Comparison of ENCODE assay signal across 9 mouse cellular contexts in genomic region chr9:44875476-44875875, GRCm38 (mm10). TPM values are rescaled to one million over a fixed set of nuclear protein-coding genes. Genes with fewer than 3 reads are reported as not detected.
DNase-seq lines count a peak whose midpoint lies in the region; ATAC-seq and TF ChIP-seq lines count a peak whose summit lies in the region.
"Had no signal": no experiment of that assay in that cellular context is flagged by ENCODE, and none has a peak within 500 bp of the region (broad histone marks: within the 10 kb centered on the region; RNA-seq: fewer than 3 reads in every experiment).

No protein-coding gene starts in this region.

- 40% methylated on average over 7 of the region's 7 CpGs for WGBS in heart, postnatal 0 days

- H3K9me3 ChIP-seq in heart, postnatal 0 days (replicated peaks; ENCODE audit: control insufficient read depth, low read length) = no peaks in the 10 kb centered on the region
- H3K9me3 ChIP-seq: limb, embryonic 15.5 days had no signal

- TF ChIP-seq EP300 in heart, postnatal 0 days (IDR thresholded peaks at IDR 0.05; ENCODE audit: low read depth) = no peak

- H3K4me2 ChIP-seq in heart, postnatal 0 days (ENCODE audit: low read depth, low read length) = 0 out of 2 replicates have a peak overlapping the region, but pooled peaks have one; percentile 16
- H3K4me2 ChIP-seq: limb, embryonic 15.5 days had no signal

- H3K27me3 ChIP-seq in heart, postnatal 0 days (ENCODE audit: control insufficient read depth, insufficient read depth, low read length) = no peaks in the 10 kb centered on the region
- H3K27me3 ChIP-seq: limb, embryonic 15.5 days had no signal

- peak overlapping the region; percentile 16 for H3K4me3 ChIP-seq in gastrocnemius, adult 2 months
- H3K4me3 ChIP-seq in heart, postnatal 0 days (ENCODE audit: low read depth, low read length) = no peak overlapping the region
- H3K4me3 ChIP-seq: limb, embryonic 15.5 days had no signal

- peak overlapping the region; percentile 80 for H3K27ac ChIP-seq in gastrocnemius, adult 2 months
- peak overlapping the region; percentile 59 for H3K27ac ChIP-seq in heart, postnatal 0 days (ENCODE audit: low read depth)
- H3K27ac ChIP-seq: limb, embryonic 15.5 days had no signal

- H3K4me1 ChIP-seq in heart, postnatal 0 days (ENCODE audit: control insufficient read depth, insufficient read depth) = peaks cover 56% of the 10 kb centered on the region

- ATAC-seq in heart, postnatal 0 days (ENCODE audit: insufficient read depth, low read depth) = peak; percentile 64
- ATAC-seq in inflammation-experienced regulatory T-cells, adult 6 months = no peak

- no peak overlapping the region for H3K9ac ChIP-seq in heart, postnatal 0 days (replicated peaks; ENCODE audit: low read depth, low read length)
- H3K9ac ChIP-seq: limb, embryonic 15.5 days had no signal

- intact Hi-C loops in gastrocnemius, adult 2 months (cut with DNase I) = no loop called here

- DNase-seq in gastrocnemius, adult 2 months = peak; percentile 70
- DNase-seq in gastrocnemius, postnatal 25 days = no peak
- peak; percentile 21 for DNase-seq in ovary, adult 18-20 months (ENCODE audit: low spot score)
- DNase-seq in ovary, postnatal 10 days (ENCODE audit: low spot score) = no peak
- no peak for DNase-seq in heart, postnatal 0 days (ENCODE audit: low spot score)
- peak; percentile 12 for DNase-seq in ovary, postnatal 14 days (ENCODE audit: low spot score)
- DNase-seq in lung, adult 18-20 months = no peak

- no peak for TF ChIP-seq CTCF in gastrocnemius, adult 2 months (IDR thresholded peaks at IDR 0.05)
- TF ChIP-seq CTCF in heart, postnatal 0 days (IDR thresholded peaks at IDR 0.05; ENCODE audit: low read depth) = no peak

- H3K36me3 ChIP-seq in heart, postnatal 0 days (replicated peaks; ENCODE audit: control insufficient read depth, insufficient read depth, low read length) = no peaks in the 10 kb centered on the region
- H3K36me3 ChIP-seq: limb, embryonic 15.5 days had no signal

RNA-seq across cellular contexts. Expression of gene Kmt2a, which starts 5.6 kb away (rescaled TPM):
- 10 to 100 TPM; 21.5 to 21.7 TPM for total RNA-seq in gastrocnemius, adult 2 months (2021)
- total RNA-seq in gastrocnemius, postnatal 25 days (2021) = 10 to 100 TPM; 10.0 to 15.3 TPM
- total RNA-seq in heart, postnatal 0 days (2014; rRNA removed; ENCODE audit: low replicate concordance) = 4.9 and 7.8 TPM in 2 replicates
- polyA plus RNA-seq in heart, postnatal 0 days (2015; fragmentation: Nextera tagmentation; extraction: Ambion mirVana) = 4.2 and 4.4 TPM in 2 replicates
- 10 to 100 TPM; 17.8 to 38.5 (median 32.9) TPM for polyA plus RNA-seq in inflammation-experienced regulatory T-cells, adult 6 months (2017; shearing (Covaris generic))

RNA-seq across cellular contexts. Expression of gene Atp5l, which starts 45.1 kb away (rescaled TPM):
- total RNA-seq in gastrocnemius, adult 2 months (2021) = 100 to 1,000 TPM; 668 to 937 TPM
- 100 to 1,000 TPM; 769 to 791 TPM for total RNA-seq in gastrocnemius, postnatal 25 days (2021)
- total RNA-seq in heart, postnatal 0 days (2014; rRNA removed; ENCODE audit: low replicate concordance) = 688 and 746 TPM in 2 replicates
- polyA plus RNA-seq in heart, postnatal 0 days (2015; fragmentation: Nextera tagmentation; extraction: Ambion mirVana) = 2,678 and 2,844 TPM in 2 replicates
- polyA plus RNA-seq in inflammation-experienced regulatory T-cells, adult 6 months (2017; shearing (Covaris generic)) = 100 to 1,000 TPM; 468 to 593 (median 553) TPM

Comparison
In these comparisons a context has a peak if more than half of its experiments do, and no peak if none do; other contexts are left out.
1. DNase-seq: peak in gastrocnemius, adult 2 months (single experiment), ovary, adult 18-20 months (single experiment) and ovary, postnatal 14 days (single experiment); none in gastrocnemius, postnatal 25 days (single experiment), ovary, postnatal 10 days (single experiment), heart, postnatal 0 days (single experiment) and lung, adult 18-20 months (0 of 2).